Mouse (Mus musculus) cerebellum, adult 9-11 months (tissue): ENCODE data around the gene Fam92b.

Source experiments
- DNase-seq: peaks from one replicate; pipeline ENCODE4 v3.0.0; 2022

The Fam92b gene

DNA sequence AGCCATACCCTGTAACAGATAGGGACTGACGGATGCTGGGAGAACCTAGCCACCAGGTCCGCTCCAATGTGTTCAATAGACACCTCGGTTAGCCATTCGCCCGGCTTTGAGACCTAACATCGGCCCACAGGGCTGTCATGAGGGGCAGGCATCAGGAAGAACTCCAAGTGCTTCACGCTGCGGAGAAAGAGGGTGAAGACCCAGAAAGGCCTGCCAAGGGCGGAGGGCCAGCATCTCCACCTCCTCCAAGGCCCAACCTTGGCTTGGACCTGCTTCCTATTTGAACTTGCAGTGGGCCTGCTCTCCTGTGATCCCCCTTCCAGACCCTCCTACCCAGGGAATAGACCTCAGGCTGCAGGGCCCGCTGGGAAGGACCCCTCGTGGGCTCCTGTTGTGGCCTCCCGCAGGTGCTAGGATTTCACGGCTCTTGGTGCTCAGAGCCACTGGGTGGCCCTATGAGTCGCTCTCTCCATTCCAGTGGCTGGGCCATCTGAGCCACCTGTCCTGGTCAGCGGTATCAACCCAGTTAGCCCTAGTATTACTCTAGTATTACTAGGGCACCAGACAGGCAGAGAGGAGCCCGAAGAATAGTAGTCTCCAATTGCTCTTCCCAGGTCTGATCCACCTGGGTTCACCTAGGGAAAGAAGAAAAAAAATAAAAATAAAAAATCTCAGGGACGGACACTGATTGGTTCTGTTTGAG is 13.0 kb upstream of the Fam92b start:
- DNase-seq, result peak; percentile 72

GRCm38 (mm10) chr8:120189440-120189839 is 12.2 kb upstream of the Fam92b start:
- peak; percentile 59 for DNase-seq

DNA sequence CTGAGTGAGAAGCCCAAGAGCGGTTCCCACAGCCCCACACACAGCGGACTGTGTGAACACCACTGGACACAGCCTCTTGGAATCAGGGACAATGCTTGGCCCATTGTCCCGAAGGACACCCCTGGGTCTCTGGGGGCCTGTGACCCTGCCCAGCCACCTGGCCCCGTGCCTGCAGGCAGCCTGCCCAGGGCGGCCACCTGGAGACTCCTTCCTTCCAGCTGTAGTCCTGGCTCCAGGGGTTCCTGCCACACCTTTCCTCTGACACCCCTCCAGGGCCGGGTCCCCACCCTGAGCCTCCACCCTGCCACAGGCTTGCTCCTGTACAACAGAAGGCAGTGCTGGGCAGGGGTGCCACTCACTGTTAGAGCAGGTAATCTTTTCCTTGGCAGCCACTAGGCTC is 11.2 kb upstream of the Fam92b start:
- peak; percentile 62 for DNase-seq

DNA sequence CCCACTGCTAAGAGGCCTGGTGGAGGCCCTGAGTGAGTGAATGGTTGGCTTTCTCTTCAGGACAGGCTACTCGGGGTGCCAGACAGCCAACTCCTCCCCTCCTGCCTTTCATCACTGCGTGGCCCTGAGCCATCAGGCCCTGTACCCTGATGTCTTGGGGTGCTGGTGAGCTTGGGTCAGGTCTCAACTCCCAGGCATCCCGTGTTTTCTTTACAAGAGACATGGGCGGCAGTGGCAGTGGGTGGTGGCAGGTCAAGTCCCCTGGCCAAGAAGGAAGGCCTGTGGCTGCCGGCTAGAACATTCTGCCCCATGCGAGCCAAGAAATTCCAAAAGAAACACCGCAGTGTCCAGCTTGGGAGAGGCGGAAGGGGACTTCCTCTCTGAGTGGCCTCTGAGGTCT is 9.2 kb upstream of the Fam92b start:
- DNase-seq, result no peak

- DNase-seq, result no peak
These were observed 7.9 kb upstream of the Fam92b start for GRCm38 (mm10) chr8:120184850-120185792.

- no peak for DNase-seq
These were observed 7.1 kb upstream of the Fam92b start for GRCm38 (mm10) chr8:120184366-120184765.

- no peak for DNase-seq
These were observed 4.7 kb upstream of the Fam92b start for GRCm38 (mm10) chr8:120181861-120182414.

DNA sequence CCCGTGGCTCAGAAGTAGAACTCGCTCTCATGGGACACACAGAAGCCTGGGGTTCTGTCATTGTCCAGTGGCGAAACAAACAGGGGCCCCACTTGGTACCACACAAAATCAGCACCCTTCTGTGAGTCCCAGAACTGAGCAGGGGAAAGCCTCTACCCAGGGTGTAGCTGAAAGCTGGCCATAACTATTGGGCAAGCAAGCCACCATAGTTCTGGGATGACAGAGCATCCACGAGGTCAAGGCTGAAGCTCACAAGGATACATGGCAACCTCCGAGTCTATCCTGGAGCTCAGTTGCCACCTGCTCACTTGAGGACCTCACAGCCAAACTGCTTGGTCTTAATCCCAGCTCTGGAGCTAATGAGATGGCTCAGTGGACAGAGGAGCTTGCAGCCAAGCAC is 4.0 kb upstream of the Fam92b start:
- DNase-seq, result no peak

DNA sequence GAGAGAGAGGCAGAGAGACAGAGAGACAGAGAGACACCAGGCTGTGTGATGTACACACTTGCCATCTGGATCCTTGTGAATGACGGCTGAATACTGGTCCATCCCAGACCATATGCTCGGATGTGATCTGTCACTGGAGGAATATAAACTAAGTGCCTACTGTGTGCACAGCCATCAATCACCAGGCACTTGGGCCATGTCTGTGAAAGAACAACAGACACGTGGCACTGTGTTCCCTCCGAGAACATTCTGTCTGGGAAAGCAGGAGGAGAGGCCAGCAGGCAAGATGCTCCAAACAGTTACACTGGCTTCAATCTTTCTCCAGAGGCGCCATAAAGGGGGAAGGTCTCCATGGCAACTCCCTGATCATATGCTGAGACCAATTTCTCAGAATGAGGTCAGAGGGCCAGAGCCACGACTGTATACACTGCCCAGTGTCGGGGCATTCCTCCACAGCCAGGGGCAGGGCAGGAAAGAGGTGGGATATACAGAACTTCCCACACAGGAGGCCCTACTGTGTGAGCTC is 3.2 kb upstream of the Fam92b start:
- no peak for DNase-seq

DNA sequence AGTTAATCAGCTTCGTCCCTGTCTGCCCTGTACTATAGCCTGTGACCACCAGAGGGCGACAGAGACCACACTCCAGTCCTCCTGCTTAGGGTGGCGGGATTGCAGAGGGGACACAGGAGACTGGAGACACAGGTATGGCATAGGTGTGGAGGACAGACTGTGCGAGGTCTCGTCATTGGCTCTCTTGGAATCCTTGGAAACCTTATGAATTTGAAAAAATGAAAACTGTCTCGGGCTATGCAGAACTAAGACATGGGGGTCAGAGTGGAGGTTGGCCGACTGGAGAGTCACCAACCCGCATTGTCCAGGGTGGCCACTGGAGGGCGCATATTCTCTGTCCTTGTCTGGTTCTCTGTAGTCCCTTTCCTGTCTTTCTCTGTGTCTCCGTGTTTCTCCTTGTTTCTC is 1.8 kb upstream of the Fam92b start:
- DNase-seq, result peak; percentile 88

GRCm38 (mm10) chr8:120178124-120178514 is 853 bp upstream of the Fam92b start:
- no peak for DNase-seq

DNA sequence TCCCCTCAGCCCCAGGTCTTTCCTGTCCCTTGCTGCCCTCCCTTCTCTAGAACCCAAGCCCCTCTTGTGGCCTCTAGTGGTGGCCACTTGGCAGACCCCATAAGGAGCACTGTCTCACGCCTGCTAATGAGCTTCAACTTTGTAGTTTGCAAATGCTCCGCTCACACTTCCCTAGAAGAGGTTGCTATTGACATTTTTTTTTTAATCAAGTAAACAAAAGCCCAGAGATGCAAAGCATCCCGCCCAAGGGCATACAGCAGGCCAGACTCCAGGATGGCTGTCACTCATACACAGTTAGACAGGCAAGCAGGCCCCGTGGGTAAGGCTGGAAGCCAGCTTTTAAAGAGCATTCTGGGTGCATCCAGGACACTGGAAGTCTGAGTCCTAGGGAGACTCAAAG is 661 bp downstream of the Fam92b start:
- DNase-seq, result no peak

- DNase-seq, result no peak
These were observed 2.7 kb downstream of the Fam92b start for GRCm38 (mm10) chr8:120174606-120175005.

DNA sequence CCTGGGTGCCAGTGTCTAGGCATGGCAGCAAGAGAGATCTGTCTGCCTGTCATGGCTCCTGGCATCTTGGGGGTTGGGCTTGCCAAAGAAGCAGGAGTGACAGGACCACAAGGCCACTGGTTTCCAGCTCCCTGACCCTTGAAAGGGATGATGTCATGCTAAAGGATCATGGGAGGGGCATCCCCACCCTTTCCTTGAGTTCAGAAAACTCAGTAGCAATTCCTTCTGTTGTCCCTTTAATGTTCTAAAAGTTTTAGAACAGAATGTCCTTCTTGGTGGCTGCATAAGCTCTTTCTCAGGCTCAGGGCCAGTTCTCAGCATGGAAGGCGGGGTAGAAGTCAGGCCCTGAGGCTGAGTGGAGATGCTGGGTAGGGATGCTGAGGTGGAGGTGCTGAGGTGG is 4.1 kb downstream of the Fam92b start:
- no peak for DNase-seq

GRCm38 (mm10) chr8:120169119-120169518 is 8.1 kb downstream of the Fam92b start:
- DNase-seq, result no peak

DNA sequence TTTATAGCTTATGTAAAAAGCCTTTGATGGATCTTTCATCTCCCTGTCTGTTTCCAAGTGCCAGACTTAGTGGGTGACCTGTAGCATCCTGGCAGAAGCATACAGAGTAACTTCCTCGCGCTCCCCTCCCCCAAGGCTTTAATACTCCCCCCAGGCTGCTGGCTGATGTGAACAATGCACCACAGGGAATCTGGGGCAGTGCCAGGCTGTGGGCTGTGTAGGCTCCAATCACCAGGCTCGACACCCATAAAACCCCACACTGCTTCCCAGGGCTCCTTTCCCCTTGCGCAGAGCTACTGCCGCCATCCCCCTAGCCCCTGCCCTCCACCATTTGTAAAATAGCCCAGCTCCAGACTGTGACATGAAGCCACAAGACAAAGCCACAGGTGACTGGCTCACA is 9.4 kb downstream of the Fam92b start:
- DNase-seq, result no peak

DNA sequence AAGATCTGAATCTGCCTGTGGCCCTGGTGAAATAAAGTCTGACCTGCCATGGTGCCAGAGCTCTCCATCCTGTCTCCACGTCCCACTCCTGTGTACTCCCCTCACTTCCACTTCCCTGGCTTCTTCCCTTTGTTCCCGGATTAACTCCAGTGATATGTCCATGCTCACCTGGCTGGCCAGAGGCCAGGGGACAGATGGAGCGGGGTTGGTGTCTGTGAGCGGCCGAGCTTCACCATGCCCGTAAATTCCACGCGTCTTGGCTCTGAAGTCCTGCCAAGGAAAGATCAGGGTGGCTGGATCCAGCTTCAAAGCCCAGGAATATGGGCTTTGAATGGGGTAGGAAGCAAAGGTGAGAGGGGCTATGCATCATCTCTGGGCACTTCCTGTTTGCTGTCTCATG is 10.1 kb downstream of the Fam92b start:
- DNase-seq, result peak; percentile 79

- DNase-seq, result no peak
These were observed 13.2 kb downstream of the Fam92b start for GRCm38 (mm10) chr8:120164026-120164425.

- DNase-seq, result no peak
These were observed 13.9 kb downstream of the Fam92b start for GRCm38 (mm10) chr8:120163376-120163775.

DNA sequence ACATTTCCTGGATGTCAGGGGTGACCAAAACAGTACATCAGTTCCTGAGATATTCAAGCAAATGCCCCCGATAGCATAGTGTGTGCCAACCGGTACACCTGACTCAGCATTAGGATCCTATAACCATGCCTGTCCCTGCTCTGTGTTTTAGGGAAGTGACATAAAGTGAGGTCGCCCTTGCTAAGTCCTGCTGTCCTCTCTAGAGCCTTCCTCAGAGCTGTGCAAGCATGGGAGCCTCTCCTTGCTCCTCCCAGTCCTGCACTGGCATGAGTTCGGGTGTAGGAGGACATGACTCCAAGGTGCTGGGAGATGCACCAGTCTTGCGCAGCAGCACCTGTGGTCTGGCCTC is 14.9 kb downstream of the Fam92b start:
- DNase-seq, result no peak

- no peak for DNase-seq
These were observed 15.4 kb downstream of the Fam92b start for GRCm38 (mm10) chr8:120161658-120162403.

- DNase-seq, result peak; percentile 90
These were observed 16.9 kb downstream of the Fam92b start for GRCm38 (mm10) chr8:120160366-120160765.

DNA sequence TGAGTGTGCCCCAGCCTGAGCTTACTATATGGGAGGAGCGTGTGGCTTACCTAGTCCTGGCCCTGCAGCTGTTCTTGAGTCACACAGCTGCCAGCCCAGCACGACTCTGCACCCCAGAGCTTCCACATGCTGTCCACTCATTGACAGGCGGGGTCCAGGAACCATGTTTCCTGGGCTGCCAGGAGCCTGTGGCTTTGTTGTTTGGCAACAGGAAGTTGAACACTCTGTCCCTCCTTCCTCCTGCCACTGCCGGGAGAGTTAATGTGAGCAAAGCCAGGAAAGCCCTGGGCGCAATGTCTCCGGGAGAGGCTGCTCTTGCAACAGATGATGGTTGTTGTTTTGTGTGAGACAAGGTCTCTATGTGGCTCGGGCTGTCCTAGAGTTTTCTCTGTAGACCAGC is 24.6 kb downstream of the Fam92b start:
- peak; percentile 61 for DNase-seq
